Mouse (Mus musculus) E14TG2a.4 (cell line): ENCODE results near the gene Gm9903.

Experiments used
- H3K27me3 ChIP-seq: 2 replicates; pipeline ENCODE4 v1.6.1; 2014; ENCODE audit warnings: low read length, control low read depth; ENCODE audit not compliant: insufficient read depth
- H3K36me3 ChIP-seq: 2 replicates; pipeline ENCODE4 v1.6.1; 2014; ENCODE audit warnings: low read length, control low read depth; ENCODE audit not compliant: insufficient read depth
- H3K4me1 ChIP-seq: replicated peaks from 2 replicates; pipeline ENCODE4 v1.6.1; 2014; ENCODE audit warnings: low read depth, low read length, control low read depth
- H3K4me3 ChIP-seq: replicated peaks from 2 replicates; pipeline ENCODE4 v1.5.1; 2014; ENCODE audit warnings: mild to moderate bottlenecking, low read length
- H3K9me3 ChIP-seq: 2 replicates; pipeline ENCODE4 v1.6.1; 2014; ENCODE audit warnings: low read length, control low read depth
- CTCF ChIP-seq: conservative IDR thresholded peaks from 2 replicates; pipeline ENCODE4 v1.5.1; 2014; ENCODE audit warnings: low read length
- NANOG ChIP-seq: IDR thresholded peaks from 2 replicates; pipeline ENCODE4 v1.6.1; 2014; ENCODE audit warnings: borderline replicate concordance, low read length, mixed read lengths
- POU5F1 ChIP-seq: IDR thresholded peaks from 2 replicates; pipeline ENCODE4 v1.6.1; 2014; ENCODE audit warnings: low read length, borderline replicate concordance

Gene Gm9903

GRCm38 (mm10) chr5:33652783-33653173 lies 23.1 kb downstream of the Gm9903 start:
- Histone ChIP-seq H3K27me3 (no peaks in the 10 kb centered on the region), H3K4me3 (peak overlapping the region; percentile 98), H3K9me3 (no peaks in the 10 kb centered on the region), H3K4me1 (peaks cover 54% of the 10 kb centered on the region), H3K36me3 (peaks cover 62% of the 10 kb centered on the region)
- TF ChIP-seq NANOG: no peak
- TF ChIP-seq CTCF: no peak
- TF ChIP-seq POU5F1: no peak

- H3K27me3 ChIP-seq: no peaks in the 10 kb centered on the region
- H3K4me3 ChIP-seq: no peak overlapping the region
- TF ChIP-seq NANOG (no peak), CTCF (no peak), POU5F1 (no peak)
- H3K36me3 ChIP-seq: peaks cover 47% of the 10 kb centered on the region
- H3K9me3 ChIP-seq: no peaks in the 10 kb centered on the region
- H3K4me1 ChIP-seq: peaks cover 57% of the 10 kb centered on the region
These were observed 24.7 kb downstream of the Gm9903 start for GRCm38 (mm10) chr5:33654424-33654823.

- Histone ChIP-seq H3K4me3 (no peak overlapping the region), H3K9me3 (no peaks in the 10 kb centered on the region), H3K27me3 (no peaks in the 10 kb centered on the region), H3K4me1 (peaks cover 57% of the 10 kb centered on the region), H3K36me3 (peaks cover 45% of the 10 kb centered on the region)
- no peak for TF ChIP-seq POU5F1
- TF ChIP-seq NANOG: no peak
- TF ChIP-seq CTCF: no peak
These were observed 25.6 kb downstream of the Gm9903 start for GRCm38 (mm10) chr5:33655251-33655840.

- no peak for TF ChIP-seq CTCF
- no peak for TF ChIP-seq NANOG
- no peak for TF ChIP-seq POU5F1
- Histone ChIP-seq H3K4me1 (peaks cover 60% of the 10 kb centered on the region), H3K36me3 (peaks cover 55% of the 10 kb centered on the region), H3K4me3 (peak overlapping the region; percentile 95), H3K9me3 (no peaks in the 10 kb centered on the region), H3K27me3 (no peaks in the 10 kb centered on the region)
These were observed 27.0 kb downstream of the Gm9903 start for GRCm38 (mm10) chr5:33656739-33657138.

- H3K9me3 ChIP-seq: no peaks in the 10 kb centered on the region
- H3K4me3 ChIP-seq: peak overlapping the region; percentile 95
- peaks cover 60% of the 10 kb centered on the region for H3K36me3 ChIP-seq
- TF ChIP-seq POU5F1 (no peak), CTCF (no peak), NANOG (no peak)
- H3K4me1 ChIP-seq: peaks cover 62% of the 10 kb centered on the region
- H3K27me3 ChIP-seq: no peaks in the 10 kb centered on the region
These were observed 27.6 kb downstream of the Gm9903 start for GRCm38 (mm10) chr5:33657251-33657786.

- no peaks in the 10 kb centered on the region for H3K9me3 ChIP-seq
- TF ChIP-seq CTCF: no peak
- no peak for TF ChIP-seq POU5F1
- TF ChIP-seq NANOG: no peak
- H3K4me1 ChIP-seq: peaks cover 63% of the 10 kb centered on the region
- H3K36me3 ChIP-seq: peaks cover 67% of the 10 kb centered on the region
- H3K27me3 ChIP-seq: no peaks in the 10 kb centered on the region
- H3K4me3 ChIP-seq: peak within 1 kb of the TSS; percentile 95
These were observed 28.3 kb downstream of the Gm9903 start, which contains the start of the genes Tacc3 and Tmem129 for GRCm38 (mm10) chr5:33657787-33658663. Gene Tacc3, plus strand, starts transcription at chr5:33658128. Gene Tmem129, minus strand, starts transcription at chr5:33658416.

GRCm38 (mm10) chr5:33658664-33659050 lies 28.9 kb downstream of the Gm9903 start:
- no peak for TF ChIP-seq CTCF
- no peaks in the 10 kb centered on the region for H3K27me3 ChIP-seq

GRCm38 (mm10) chr5:33668223-33668622 lies 38.5 kb downstream of the Gm9903 start:
- TF ChIP-seq NANOG: no peak
- TF ChIP-seq CTCF: peak; percentile 45
- Histone ChIP-seq H3K9me3 (no peaks in the 10 kb centered on the region), H3K4me1 (peaks cover 20% of the 10 kb centered on the region), H3K27me3 (no peaks in the 10 kb centered on the region), H3K36me3 (peaks cover 95% of the 10 kb centered on the region), H3K4me3 (no peak overlapping the region)

More at GRCm38 (mm10) chr5:33658664-33659050, 28.9 kb downstream of the Gm9903 start:
- peaks cover 65% of the 10 kb centered on the region for H3K36me3 ChIP-seq
- H3K4me3 ChIP-seq: peak overlapping the region; percentile 95
- H3K9me3 ChIP-seq: no peaks in the 10 kb centered on the region
- peaks cover 57% of the 10 kb centered on the region for H3K4me1 ChIP-seq
